Mouse (Mus musculus) monocyte, adult 5-6 weeks (primary cell): ENCODE results near the gene Slc16a12. TPM values are rescaled to one million over a fixed set of nuclear protein-coding genes. Genes with fewer than 3 reads are reported as not detected.
"Not testable (repeated sequence)": the region's sequence is repeated elsewhere in the genome, so short reads cannot be mapped to it uniquely, and the experiment has no call there.

Experiments used
- ATAC-seq: fragments of 153-309, 156-312 bp; replicated peaks from 2 replicates; pipeline ENCODE4 v1.8.0; 2017; ENCODE audit warnings: mild to moderate bottlenecking; ENCODE audit not compliant: low TSS enrichment, insufficient number of reproducible peaks, severe bottlenecking, poor library complexity, low FRiP score
- total RNA-seq: library from RNA; stranded (forward); fragments of 200-1000, 200-491, 200-594 nt; gene quantifications from 3 replicates; pipeline ENCODE4 v1.2.3, GENCODE M21; 2017

Slc16a12 gene
- total RNA-seq, 1 experiment from 2014 or later: not detected

GRCm38 (mm10) chr19:34696352-34696986 lies 50.6 kb downstream of the Slc16a12 start:
- no peak for ATAC-seq

GRCm38 (mm10) chr19:34691402-34691801 lies 55.7 kb downstream of the Slc16a12 start:
- ATAC-seq: no peak

- no peak for ATAC-seq
These were observed 61.6 kb downstream of the Slc16a12 start for GRCm38 (mm10) chr19:34685530-34685929.

GRCm38 (mm10) chr19:34684857-34685256 lies 62.2 kb downstream of the Slc16a12 start:
- ATAC-seq: no peak

GRCm38 (mm10) chr19:34678428-34678827 lies 68.7 kb downstream of the Slc16a12 start:
- ATAC-seq: no peak

- ATAC-seq: no peak
These were observed 73.6 kb downstream of the Slc16a12 start for GRCm38 (mm10) chr19:34673476-34673875.

GRCm38 (mm10) chr19:34666127-34666526 lies 81.0 kb downstream of the Slc16a12 start:
- peak; percentile 74; the same call in 1 of the 2 replicates for ATAC-seq

GRCm38 (mm10) chr19:34662740-34663139 lies 84.3 kb downstream of the Slc16a12 start:
- ATAC-seq: no peak

GRCm38 (mm10) chr19:34662067-34662507 lies 85.0 kb downstream of the Slc16a12 start:
- peak; percentile 74; the same call in 1 of the 2 replicates for ATAC-seq

GRCm38 (mm10) chr19:34656511-34657298 lies 90.4 kb downstream of the Slc16a12 start:
- ATAC-seq: no peak

GRCm38 (mm10) chr19:34655227-34655805 lies 91.8 kb downstream of the Slc16a12 start:
- no peak for ATAC-seq

- ATAC-seq: no peak
These were observed 96.1 kb downstream of the Slc16a12 start for GRCm38 (mm10) chr19:34650997-34651396.

GRCm38 (mm10) chr19:34650276-34650675 lies 96.8 kb downstream of the Slc16a12 start:
- ATAC-seq: no peak

GRCm38 (mm10) chr19:34647630-34648029 lies 99.5 kb downstream of the Slc16a12 start:
- not testable (repeated sequence) for ATAC-seq

GRCm38 (mm10) chr19:34642616-34643015 lies 104.5 kb downstream of the Slc16a12 start:
- ATAC-seq: no peak

GRCm38 (mm10) chr19:34640623-34641022 lies 106.5 kb downstream of the Slc16a12 start, which contains the start of the genes Ifit1bl2 and Ifit1:
TSS of gene Ifit1bl2 (minus strand) at chr19:34640743.
TSS of gene Ifit1 (plus strand) at chr19:34640871.
- ATAC-seq: peak; percentile 76

- ATAC-seq: peak; percentile 54; the same call in 1 of the 2 replicates
These were observed 110.0 kb downstream of the Slc16a12 start for GRCm38 (mm10) chr19:34636933-34637557.

- ATAC-seq: no peak; the same call in 1 of the 2 replicates
These were observed 113.6 kb downstream of the Slc16a12 start for GRCm38 (mm10) chr19:34633484-34633883.

- ATAC-seq: no peak
These were observed 115.6 kb downstream of the Slc16a12 start for GRCm38 (mm10) chr19:34631487-34631886.
